Mouse (Mus musculus) fibroblast of lung, adult 2 months (primary cell): ENCODE results near the gene Synrg.

Experiments
- DNase-seq: peaks from one replicate; pipeline ENCODE4 v3.0.0-alpha.2; 2011; ENCODE audit warnings: low read depth

Synrg gene

GRCm38 (mm10) chr11:84042808-84043762, 78.9 kb downstream of the Synrg start:
- peak; percentile 37 for DNase-seq

- DNase-seq, result no peak
Measured at GRCm38 (mm10) chr11:84044988-84045387, 80.8 kb downstream of the Synrg start.

GRCm38 (mm10) chr11:84047270-84047669, 83.0 kb downstream of the Synrg start:
- no peak for DNase-seq

- DNase-seq, result no peak
Measured at GRCm38 (mm10) chr11:84048411-84048810, 84.2 kb downstream of the Synrg start.

- no peak for DNase-seq
Measured at GRCm38 (mm10) chr11:84053055-84053454, 88.8 kb downstream of the Synrg start.

GRCm38 (mm10) chr11:84053524-84054163, 89.4 kb downstream of the Synrg start:
- DNase-seq, result no peak

- no peak for DNase-seq
Measured at GRCm38 (mm10) chr11:84057418-84057817, 93.2 kb downstream of the Synrg start.

- no peak for DNase-seq
Measured at GRCm38 (mm10) chr11:84059784-84060183, 95.6 kb downstream of the Synrg start.

GRCm38 (mm10) chr11:84060635-84061034, 96.4 kb downstream of the Synrg start:
- no peak for DNase-seq

GRCm38 (mm10) chr11:84061881-84062280, 97.7 kb downstream of the Synrg start:
- no peak for DNase-seq

- DNase-seq, result no peak
Measured at GRCm38 (mm10) chr11:84062805-84063204, 98.6 kb downstream of the Synrg start.

GRCm38 (mm10) chr11:84063631-84064209, 99.5 kb downstream of the Synrg start:
- DNase-seq, result no peak

- DNase-seq, result no peak
Measured at GRCm38 (mm10) chr11:84066071-84066481, 101.8 kb downstream of the Synrg start.

GRCm38 (mm10) chr11:84066927-84067645, 102.9 kb downstream of the Synrg start:
- no peak for DNase-seq

GRCm38 (mm10) chr11:84067720-84068190, 103.5 kb downstream of the Synrg start:
- DNase-seq, result no peak

GRCm38 (mm10) chr11:84068191-84069033, 104.2 kb downstream of the Synrg start:
- no peak for DNase-seq

- no peak for DNase-seq
Measured at GRCm38 (mm10) chr11:84069034-84069370, 104.8 kb downstream of the Synrg start, which contains the start of gene Dusp14. Gene Dusp14 (minus strand): TSS chr11:84069261.

- DNase-seq, result peak; percentile 84
Measured at GRCm38 (mm10) chr11:84072904-84073651, 108.8 kb downstream of the Synrg start.

GRCm38 (mm10) chr11:84073816-84074764, 109.9 kb downstream of the Synrg start:
- no peak for DNase-seq
